ENCODE assay signal across 9 mouse cellular contexts in genomic region chrX:7610536-7611258, GRCm38 (mm10). TPM values are rescaled to one million over a fixed set of nuclear protein-coding genes. Genes with fewer than 3 reads are reported as not detected.
DNase-seq lines count a peak whose midpoint lies in the region; ATAC-seq and TF ChIP-seq lines count a peak whose summit lies in the region.
"Had no signal": no experiment of that assay in that cellular context is flagged by ENCODE, and none has a peak within 500 bp of the region (broad histone marks: within the 10 kb centered on the region; RNA-seq: fewer than 3 reads in every experiment).

No protein-coding gene starts in this region.

- ATAC-seq in granulocyte monocyte progenitor cell, adult 5-6 weeks (replicated peaks; ENCODE audit: poor library complexity, severe bottlenecking): peak; percentile 33
- ATAC-seq in liver, embryonic 16.5 days (ENCODE audit: low read depth): no peak
- no peak for ATAC-seq in stomach, embryonic 16.5 days (ENCODE audit: insufficient read depth, low FRiP score)

- H3K4me1 ChIP-seq in liver, embryonic 16.5 days (ENCODE audit: control insufficient read depth, low read depth, low read length): no peaks in the 10 kb centered on the region; the same call in 1 of the 2 replicates
- no peaks in the 10 kb centered on the region for H3K4me1 ChIP-seq in stomach, embryonic 16.5 days (ENCODE audit: control insufficient read depth, insufficient read depth, low read length)

- no peak overlapping the region for H3K9ac ChIP-seq in liver, embryonic 16.5 days (ENCODE audit: low read depth, low read length)
- H3K9ac ChIP-seq in stomach, embryonic 16.5 days (ENCODE audit: low read length): peak overlapping the region; percentile 46; the same call in 1 of the 2 replicates

- peak overlapping the region; percentile 83 for H3K27ac ChIP-seq in left cerebral cortex, adult 2 months
- H3K27ac ChIP-seq in liver, embryonic 16.5 days (ENCODE audit: low read length): no peak overlapping the region
- no peak overlapping the region for H3K27ac ChIP-seq in stomach, embryonic 16.5 days (ENCODE audit: low read length)

- intact Hi-C loops in left cerebral cortex, adult 2 months (cut with DNase I): no loop called here

- H3K27me3 ChIP-seq in liver, embryonic 16.5 days (ENCODE audit: control insufficient read depth, insufficient read depth, low read depth, low read length): peaks cover 18% of the 10 kb centered on the region
- H3K27me3 ChIP-seq in stomach, embryonic 16.5 days (ENCODE audit: control insufficient read depth, insufficient read depth, low read length): no peaks in the 10 kb centered on the region; the same call in 1 of the 2 replicates

- no peak for DNase-seq in left cerebral cortex, adult 2 months (ENCODE audit: extremely low spot score in 1 of 2, low spot score in 2 of 2)
- no peak for DNase-seq in left cerebral cortex, adult 18-20 months (ENCODE audit: low spot score in 2 of 2)
- DNase-seq in cerebellum, adult 8-10 months: peak; percentile 38
- DNase-seq in ovary, postnatal 10 days (ENCODE audit: low spot score): no peak
- no peak for DNase-seq in thymus, postnatal 10 days (ENCODE audit: low spot score in 2 of 2)

- H3K36me3 ChIP-seq in liver, embryonic 16.5 days (ENCODE audit: control insufficient read depth, insufficient read depth): no peaks in the 10 kb centered on the region
- H3K36me3 ChIP-seq in stomach, embryonic 16.5 days (ENCODE audit: control insufficient read depth, insufficient read depth, low read length): no peaks in the 10 kb centered on the region

- H3K4me3 ChIP-seq in left cerebral cortex, adult 2 months: peak overlapping the region; percentile 43
- peak overlapping the region; percentile 15; the same call in 1 of the 2 replicates for H3K4me3 ChIP-seq in liver, embryonic 16.5 days (ENCODE audit: low read depth, low read length)
- H3K4me3 ChIP-seq in stomach, embryonic 16.5 days (replicated peaks; ENCODE audit: low read length): peak overlapping the region; percentile 45

- no peak for TF ChIP-seq CTCF in left cerebral cortex, adult 2 months (IDR thresholded peaks at IDR 0.05)

- H3K4me2 ChIP-seq in liver, embryonic 16.5 days (ENCODE audit: low read depth, low read length): peak overlapping the region; percentile 36
- H3K4me2 ChIP-seq in stomach, embryonic 16.5 days (ENCODE audit: low read depth, low read length): peak overlapping the region; percentile 75

- no peaks in the 10 kb centered on the region for H3K9me3 ChIP-seq in liver, embryonic 16.5 days (replicated peaks; ENCODE audit: control insufficient read depth, low read length)
- H3K9me3 ChIP-seq in stomach, embryonic 16.5 days (replicated peaks; ENCODE audit: control insufficient read depth, low read length): no peaks in the 10 kb centered on the region

- 27% methylated on average over 26 of the region's 26 CpGs for WGBS in liver, embryonic 16.5 days (ENCODE audit: insufficient replicate concordance)
- WGBS in stomach, embryonic 16.5 days: 15% methylated on average over 26 of the region's 26 CpGs

RNA-seq across cellular contexts. Expression of gene Cacna1f, which starts 3.8 kb away (rescaled TPM):
- total RNA-seq in left cerebral cortex, adult 2 months (2021): under 1 TPM; 0.19 to 0.27 TPM
- total RNA-seq in left cerebral cortex, adult 18-20 months (2021): under 1 TPM in 1 of 2 experiments, not detected in 1; 0.33 TPM
- 0.53 TPM in 1 of 2 replicates, not detected in the other for total RNA-seq in granulocyte monocyte progenitor cell, adult 5-6 weeks (2014; fragmentation: Nextera tagmentation)
- 0.09 and 0.46 TPM in 2 replicates for total RNA-seq in granulocyte monocyte progenitor cell, adult 5-6 weeks (2017)
- 0.04 and 0.06 TPM in 2 replicates for polyA plus RNA-seq in liver, embryonic 16.5 days (2015; fragmentation: Nextera tagmentation; extraction: Ambion mirVana)
- 0.05 TPM in 1 of 2 replicates, not detected in the other for polyA plus RNA-seq in stomach, embryonic 16.5 days (2015; fragmentation: Nextera tagmentation; extraction: Ambion mirVana)
- total RNA-seq: layer of hippocampus, postnatal 36 days had no signal

RNA-seq across cellular contexts. Expression of gene Ccdc22, which starts 5.4 kb away (rescaled TPM):
- 10 to 100 TPM; 30.1 to 31.5 TPM for total RNA-seq in left cerebral cortex, adult 2 months (2021)
- total RNA-seq in left cerebral cortex, adult 18-20 months (2021): 10 to 100 TPM; 29.0 to 34.2 TPM
- 37.5 and 38.0 TPM in 2 replicates for total RNA-seq in granulocyte monocyte progenitor cell, adult 5-6 weeks (2014; fragmentation: Nextera tagmentation)
- total RNA-seq in granulocyte monocyte progenitor cell, adult 5-6 weeks (2017): 41.4 and 45.7 TPM in 2 replicates
- polyA plus RNA-seq in liver, embryonic 16.5 days (2015; fragmentation: Nextera tagmentation; extraction: Ambion mirVana): 17.3 and 17.6 TPM in 2 replicates
- 28.5 and 29.6 TPM in 2 replicates for polyA plus RNA-seq in stomach, embryonic 16.5 days (2015; fragmentation: Nextera tagmentation; extraction: Ambion mirVana)

RNA-seq across cellular contexts. Expression of gene Syp, which starts 27.6 kb away (rescaled TPM):
- 1,000 to 10,000 TPM; 1,746 to 1,868 TPM for total RNA-seq in left cerebral cortex, adult 2 months (2021)
- 1,000 to 10,000 TPM; 1,889 to 1,992 TPM for total RNA-seq in left cerebral cortex, adult 18-20 months (2021)
- total RNA-seq in granulocyte monocyte progenitor cell, adult 5-6 weeks (2014; fragmentation: Nextera tagmentation): 0.23 and 0.97 TPM in 2 replicates
- total RNA-seq in granulocyte monocyte progenitor cell, adult 5-6 weeks (2017): 0.13 TPM in 1 of 2 replicates, not detected in the other
- 0.25 and 0.32 TPM in 2 replicates for polyA plus RNA-seq in liver, embryonic 16.5 days (2015; fragmentation: Nextera tagmentation; extraction: Ambion mirVana)
- polyA plus RNA-seq in stomach, embryonic 16.5 days (2015; fragmentation: Nextera tagmentation; extraction: Ambion mirVana): 9.8 and 10.3 TPM in 2 replicates

RNA-seq across cellular contexts. Expression of gene Ppp1r3f, which starts 36.6 kb away (rescaled TPM):
- total RNA-seq in left cerebral cortex, adult 2 months (2021): 10 to 100 TPM; 21.9 to 26.8 TPM
- total RNA-seq in left cerebral cortex, adult 18-20 months (2021): 10 to 100 TPM; 20.3 to 29.1 TPM
- 0.30 and 1.8 TPM in 2 replicates for total RNA-seq in granulocyte monocyte progenitor cell, adult 5-6 weeks (2014; fragmentation: Nextera tagmentation)
- total RNA-seq in granulocyte monocyte progenitor cell, adult 5-6 weeks (2017): 0.26 and 1.6 TPM in 2 replicates
- 0.21 and 0.24 TPM in 2 replicates for polyA plus RNA-seq in liver, embryonic 16.5 days (2015; fragmentation: Nextera tagmentation; extraction: Ambion mirVana)
- 0.89 and 1.4 TPM in 2 replicates for polyA plus RNA-seq in stomach, embryonic 16.5 days (2015; fragmentation: Nextera tagmentation; extraction: Ambion mirVana)

RNA-seq across cellular contexts. Expression of gene Foxp3, which starts 37.3 kb away (rescaled TPM):
- not detected for total RNA-seq in left cerebral cortex, adult 2 months (2021)
- not detected for total RNA-seq in left cerebral cortex, adult 18-20 months (2021)
- total RNA-seq in granulocyte monocyte progenitor cell, adult 5-6 weeks (2014; fragmentation: Nextera tagmentation): not detected in 2 replicates
- total RNA-seq in granulocyte monocyte progenitor cell, adult 5-6 weeks (2017): not detected in 2 replicates
- 0.09 TPM in 1 of 2 replicates, not detected in the other for polyA plus RNA-seq in liver, embryonic 16.5 days (2015; fragmentation: Nextera tagmentation; extraction: Ambion mirVana)
- 0.16 TPM in 1 of 2 replicates, not detected in the other for polyA plus RNA-seq in stomach, embryonic 16.5 days (2015; fragmentation: Nextera tagmentation; extraction: Ambion mirVana)

Comparison
In these comparisons a context has a peak if more than half of its experiments do, and no peak if none do; other contexts are left out.
1. RNA of gene Syp, which starts 27.6 kb away (total RNA-seq): 1,889 to 1,992 TPM in left cerebral cortex, adult 18-20 months and 1,746 to 1,868 TPM in left cerebral cortex, adult 2 months; 0.13 to 0.97 TPM in granulocyte monocyte progenitor cell, adult 5-6 weeks; every median in the first group is over 100 times any median in the second.
2. Peak in every context shown above with its lines, with median percentiles within 50 percentile points of each other: H3K4me3 ChIP-seq.